Mouse (Mus musculus) midbrain, postnatal 0 days (tissue): Measurements from ENCODE around the gene Ephb1. TPM values are rescaled to one million over a fixed set of nuclear protein-coding genes. Genes with fewer than 3 reads are reported as not detected.

Experiments
- ATAC-seq: fragments of 200-750 bp; cut with Nextera tagmentation; 2 replicates; pipeline ENCODE4 v1.8.0; 2017; ENCODE audit warnings: moderate number of reproducible peaks, mild to moderate bottlenecking, moderate TSS enrichment, moderate library complexity; ENCODE audit not compliant: low FRiP score
- DNase-seq: peaks from one replicate; pipeline ENCODE4 v3.0.0-alpha.2; 2015; ENCODE audit warnings: low spot score
- H3K27ac ChIP-seq: fragments of 300-500 bp; sonication (generic); 2 replicates; pipeline ENCODE4 v1.5.1; 2014; ENCODE audit warnings: low read depth, mild to moderate bottlenecking, low read length, mixed read lengths
- H3K27me3 ChIP-seq: fragments of 300-500 bp; sonication (generic); 2 replicates; pipeline ENCODE4 v1.6.1; 2014; ENCODE audit warnings: low read length, control low read depth, mixed read lengths; ENCODE audit not compliant: insufficient read depth
- H3K36me3 ChIP-seq: fragments of 300-500 bp; sonication (generic); 2 replicates; pipeline ENCODE4 v1.6.1; 2014; ENCODE audit warnings: low read length, control low read depth, mixed read lengths; ENCODE audit not compliant: insufficient read depth
- H3K4me1 ChIP-seq: fragments of 300-500 bp; sonication (generic); 2 replicates; pipeline ENCODE4 v1.6.1; 2014; ENCODE audit warnings: mild to moderate bottlenecking, control low read depth, antibody characterized with exemption, low read length, mixed read lengths; ENCODE audit not compliant: insufficient read depth
- H3K4me2 ChIP-seq: fragments of 300-500 bp; sonication (generic); 2 replicates; pipeline ENCODE4 v1.6.1; 2014; ENCODE audit warnings: low read depth, mild to moderate bottlenecking, low read length, mixed read lengths; ENCODE audit not compliant: poor library complexity, severe bottlenecking
- H3K4me3 ChIP-seq: fragments of 300-500 bp; sonication (generic); 2 replicates; pipeline ENCODE4 v1.5.1; 2014; ENCODE audit warnings: low read depth, mild to moderate bottlenecking, low read length, moderate library complexity
- H3K9ac ChIP-seq: fragments of 300-500 bp; sonication (generic); replicated peaks from 2 replicates; pipeline ENCODE4 v1.6.1; 2014; ENCODE audit warnings: mild to moderate bottlenecking, low read length, moderate library complexity, mixed read lengths; ENCODE audit not compliant: poor library complexity, severe bottlenecking
- H3K9me3 ChIP-seq: fragments of 300-500 bp; sonication (generic); 2 replicates; pipeline ENCODE4 v1.6.1; 2016; ENCODE audit warnings: low read length, control low read depth
- CTCF ChIP-seq: IDR thresholded peaks from 2 replicates; pipeline ENCODE4 v1.5.1; 2016; ENCODE audit warnings: antibody characterized with exemption, mild to moderate bottlenecking
- WGBS: fragments of 180-500 bp; shearing (Covaris S2); extraction: QIAGEN DNeasy Blood & Tissue Kit; methylation state at CpG from one replicate; pipeline ENCODE4 v1.1.7; 2014; 5-methylcytosine and 5-hydroxymethylcytosine counted together
- polyA plus RNA-seq: library from polyadenylated mRNA; unstranded; fragments of >200 nt; fragmentation: Nextera tagmentation; extraction: Ambion mirVana; gene quantifications from 2 replicates; pipeline ENCODE4 v1.2.1, GENCODE M21; 2015
- total RNA-seq: library from RNA; depleted of rRNA; stranded (reverse); fragments of >200 nt; gene quantifications from 2 replicates; pipeline ENCODE4 v1.2.3, GENCODE M21; 2014

The Ephb1 gene
- total and polyA plus RNA-seq, 2 experiments from 2014 or later = 69.4 to 85.9 TPM

GRCm38 (mm10) chr9:102075539-102075938 is 279.0 kb downstream of the Ephb1 start:
- Histone ChIP-seq H3K9me3 (no peaks in the 10 kb centered on the region), H3K9ac (no peak overlapping the region), H3K36me3 (no peaks in the 10 kb centered on the region), H3K27ac (no peak overlapping the region), H3K4me3 (no peak overlapping the region), H3K4me1 (peaks cover 6% of the 10 kb centered on the region; the same call in 1 of the 2 replicates), H3K27me3 (no peaks in the 10 kb centered on the region), H3K4me2 (no peak overlapping the region)
- WGBS = 57% methylated on average over 4 of the region's 4 CpGs
- ATAC-seq (no peak), DNase-seq (peak; percentile 14)
- no peak for TF ChIP-seq CTCF

GRCm38 (mm10) chr9:102073404-102073803 is 281.1 kb downstream of the Ephb1 start:
- Histone ChIP-seq H3K36me3 (no peaks in the 10 kb centered on the region), H3K4me1 (peaks cover 6% of the 10 kb centered on the region; the same call in 1 of the 2 replicates), H3K27ac (no peak overlapping the region), H3K4me2 (no peak overlapping the region), H3K27me3 (no peaks in the 10 kb centered on the region), H3K9me3 (no peaks in the 10 kb centered on the region), H3K4me3 (no peak overlapping the region), H3K9ac (no peak overlapping the region)
- ATAC-seq (no peak), DNase-seq (no peak)
- WGBS = 84% methylated on average over 5 of the region's 5 CpGs
- TF ChIP-seq CTCF = no peak

- 47% methylated on average over 3 of the region's 3 CpGs for WGBS
- Histone ChIP-seq H3K9ac (no peak overlapping the region), H3K4me3 (no peak overlapping the region), H3K9me3 (no peaks in the 10 kb centered on the region), H3K4me2 (no peak overlapping the region), H3K27me3 (no peaks in the 10 kb centered on the region), H3K27ac (no peak overlapping the region), H3K36me3 (0 out of 2 replicates have a peak, but pooled peaks cover 3% of the 10 kb centered on the region), H3K4me1 (no peaks in the 10 kb centered on the region)
- no peak for TF ChIP-seq CTCF
- ATAC-seq (no peak), DNase-seq (no peak)
Observed at GRCm38 (mm10) chr9:102069151-102069882, 285.2 kb downstream of the Ephb1 start.

- H3K9me3 ChIP-seq = no peaks in the 10 kb centered on the region
- no peaks in the 10 kb centered on the region for H3K4me1 ChIP-seq
- ATAC-seq (no peak), DNase-seq (no peak)
- no peak overlapping the region for H3K4me3 ChIP-seq
- no peak overlapping the region for H3K9ac ChIP-seq
- no peak overlapping the region for H3K4me2 ChIP-seq
- no peak for TF ChIP-seq CTCF
- H3K27me3 ChIP-seq = no peaks in the 10 kb centered on the region
- WGBS = 79% methylated on average over 10 of the region's 10 CpGs
- H3K27ac ChIP-seq = no peak overlapping the region
- 0 out of 2 replicates have a peak, but pooled peaks cover 5% of the 10 kb centered on the region for H3K36me3 ChIP-seq
Observed at GRCm38 (mm10) chr9:102066601-102067000, 287.9 kb downstream of the Ephb1 start.

- Histone ChIP-seq H3K27me3 (no peaks in the 10 kb centered on the region), H3K9ac (no peak overlapping the region), H3K27ac (0 out of 2 replicates have a peak overlapping the region, but pooled peaks have one; percentile 39), H3K36me3 (no peaks in the 10 kb centered on the region), H3K4me1 (peaks cover 5% of the 10 kb centered on the region; the same call in 1 of the 2 replicates), H3K4me3 (no peak overlapping the region), H3K9me3 (no peaks in the 10 kb centered on the region), H3K4me2 (no peak overlapping the region)
- ATAC-seq (peak; percentile 56; the same call in 1 of the 2 replicates), DNase-seq (peak; percentile 62)
- 5% methylated on average over 2 of the region's 2 CpGs for WGBS
- no peak for TF ChIP-seq CTCF
Observed at GRCm38 (mm10) chr9:102045886-102046285, 308.6 kb downstream of the Ephb1 start.

- Histone ChIP-seq H3K4me2 (no peak overlapping the region), H3K27ac (0 out of 2 replicates have a peak overlapping the region, but pooled peaks have one; percentile 39), H3K36me3 (no peaks in the 10 kb centered on the region), H3K9ac (no peak overlapping the region), H3K4me3 (no peak overlapping the region), H3K27me3 (no peaks in the 10 kb centered on the region), H3K4me1 (peaks cover 5% of the 10 kb centered on the region; the same call in 1 of the 2 replicates), H3K9me3 (no peaks in the 10 kb centered on the region)
- WGBS = 13% methylated on average over 8 of the region's 8 CpGs
- no peak for TF ChIP-seq CTCF
- ATAC-seq (no peak), DNase-seq (no peak)
Observed at GRCm38 (mm10) chr9:102045111-102045861, 309.2 kb downstream of the Ephb1 start.
